Mouse (Mus musculus): ENCODE data around the gene Ift172.

- TF ChIP-seq POLR2A (IDR thresholded peaks at IDR 0.05; ENCODE audit: low read depth, low read length), result no peak
- TF ChIP-seq CTCF (IDR thresholded peaks at IDR 0.05; ENCODE audit: extremely low read depth, insufficient read length, insufficient replicate concordance, low read depth, low read length), result no peak
These were observed 37.9 kb downstream of the Ift172 start for GRCm38 (mm10) chr5:31252795-31253545.
